Mouse (Mus musculus): ENCODE results near the gene Tnnt1.

The Tnnt1 gene

DNA sequence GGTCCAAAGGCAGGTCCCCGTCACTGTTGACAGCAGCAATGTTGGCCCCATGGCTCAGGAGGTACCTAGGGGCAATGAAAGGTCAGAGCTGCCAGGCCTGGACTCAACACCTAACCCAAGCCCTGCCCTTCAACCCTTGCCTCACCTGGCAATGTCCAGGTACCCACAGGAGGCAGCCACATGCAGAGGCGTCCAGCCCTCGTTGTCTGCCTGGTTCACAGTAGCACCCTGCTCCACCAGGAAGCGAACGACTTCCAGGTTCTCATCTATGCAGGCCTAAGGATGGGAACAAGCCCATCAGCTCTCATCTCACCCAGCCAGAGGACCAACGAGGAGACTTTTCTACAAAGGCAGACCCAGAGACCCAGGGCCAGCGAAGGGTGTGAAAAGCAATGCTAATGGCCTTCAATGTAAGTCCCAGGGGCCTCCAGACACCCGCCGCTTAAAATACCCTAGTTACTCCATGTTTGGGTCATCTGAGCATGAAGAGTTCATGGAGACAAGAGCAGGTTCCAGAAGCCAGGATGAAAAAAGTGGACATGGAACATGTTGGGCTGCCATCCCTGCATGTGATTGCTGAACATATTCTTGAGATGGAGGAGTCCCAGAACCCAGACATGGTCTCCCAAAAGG is 18.8 kb downstream of the Tnnt1 start:
- no peak for DNase-seq

DNA sequence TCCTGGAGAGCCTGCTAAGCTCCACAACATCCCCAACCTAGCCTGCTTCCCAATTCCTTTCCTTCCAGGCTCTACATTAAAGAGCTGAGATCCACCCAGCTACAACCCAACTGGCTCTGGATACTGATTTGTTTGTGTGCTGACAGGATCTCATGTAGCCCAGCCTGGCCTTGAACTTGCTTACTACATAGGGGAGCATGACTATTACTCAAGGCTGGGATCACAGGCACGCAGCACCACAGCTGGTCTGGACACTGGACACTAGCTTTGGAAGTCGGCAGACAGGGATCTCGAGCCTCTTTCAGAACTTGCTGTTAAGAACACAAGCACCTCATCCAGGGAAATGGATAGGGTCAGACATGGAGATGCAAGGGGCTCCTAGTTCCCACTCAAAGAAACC is 19.7 kb downstream of the Tnnt1 start:
- DNase-seq, result no peak

DNA sequence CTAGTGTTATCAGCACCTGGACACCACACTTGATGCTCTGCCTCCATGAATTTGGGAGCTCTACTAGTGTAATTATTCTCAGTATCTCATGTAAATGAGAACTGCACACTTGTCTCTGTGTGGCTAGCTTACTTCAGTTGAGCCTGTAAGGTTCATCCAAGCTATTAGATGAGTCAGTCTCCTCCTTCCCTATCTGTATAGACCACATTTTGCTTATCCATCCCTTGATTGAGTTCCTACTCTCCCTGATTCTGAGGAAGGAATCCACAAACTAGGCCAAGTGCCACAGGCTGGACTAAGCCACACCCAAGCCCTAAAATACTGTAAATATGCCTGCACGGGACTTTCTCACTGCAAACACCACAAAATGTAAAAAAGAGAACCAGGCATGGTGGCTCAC is 22.2 kb downstream of the Tnnt1 start:
- DNase-seq, result no peak

DNA sequence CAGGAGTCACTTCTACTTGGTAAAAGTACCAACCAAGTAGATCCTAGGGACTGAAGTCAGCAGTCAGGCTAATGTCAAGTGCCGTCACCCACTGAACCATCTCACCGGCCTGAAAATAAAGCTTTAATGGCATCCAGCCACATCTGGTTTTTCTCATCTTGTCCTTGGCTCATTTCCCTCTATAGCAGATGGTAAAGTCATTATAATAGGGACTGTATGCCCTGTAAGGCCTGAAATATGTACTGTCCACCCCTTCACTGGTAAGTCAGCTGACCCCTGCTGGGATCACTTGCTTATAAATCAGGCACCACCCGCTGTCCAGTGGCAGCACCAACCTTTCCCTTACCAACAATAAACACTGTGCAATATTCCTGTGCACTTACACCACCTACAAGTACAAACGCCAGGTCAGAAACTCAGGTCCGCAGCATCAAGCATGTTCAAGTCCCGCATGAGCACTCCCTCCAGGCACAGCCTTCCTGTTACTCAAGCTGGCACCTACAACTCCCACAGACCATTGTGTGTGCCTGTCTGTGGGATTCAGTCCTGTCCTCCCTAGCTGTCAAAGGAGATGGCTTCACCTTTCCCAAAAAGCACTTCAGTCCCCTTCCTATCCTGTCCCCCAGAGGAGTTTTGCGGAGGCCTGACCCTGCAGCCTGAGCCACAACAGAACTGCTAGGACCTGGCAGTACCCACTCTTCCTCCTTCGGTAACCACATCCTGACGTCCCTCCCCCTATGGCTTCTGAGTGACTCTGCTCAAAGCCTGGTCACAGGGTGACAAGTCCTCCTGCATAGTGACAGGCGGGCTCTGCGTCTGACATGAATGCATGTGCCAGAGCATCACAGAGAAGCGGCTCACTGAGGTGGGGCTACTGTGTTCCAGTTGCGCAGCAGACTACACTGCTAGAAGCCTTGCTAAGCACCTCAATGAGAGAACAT is 23.6 kb downstream of the Tnnt1 start:
- no peak for DNase-seq

DNA sequence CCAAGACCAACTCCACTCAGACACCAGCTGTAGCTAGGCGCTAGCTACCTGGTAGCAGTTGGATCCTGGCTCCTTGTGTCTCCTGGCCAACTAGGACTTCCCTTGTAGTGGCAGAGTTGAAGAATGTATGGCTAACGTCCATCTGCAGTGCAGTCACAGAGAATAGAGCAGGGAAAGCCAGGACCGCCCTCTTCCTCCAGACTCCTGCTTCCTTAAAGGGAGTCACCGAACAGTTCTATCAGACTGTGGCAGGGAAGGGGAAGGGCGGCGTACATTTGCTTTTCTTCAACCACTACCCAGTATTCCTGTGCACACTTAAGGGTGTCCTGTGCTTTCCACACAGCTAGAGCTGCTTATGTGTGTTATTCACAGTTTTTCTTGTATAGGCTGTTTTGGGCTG is 24.9 kb downstream of the Tnnt1 start:
- DNase-seq, result no peak

DNA sequence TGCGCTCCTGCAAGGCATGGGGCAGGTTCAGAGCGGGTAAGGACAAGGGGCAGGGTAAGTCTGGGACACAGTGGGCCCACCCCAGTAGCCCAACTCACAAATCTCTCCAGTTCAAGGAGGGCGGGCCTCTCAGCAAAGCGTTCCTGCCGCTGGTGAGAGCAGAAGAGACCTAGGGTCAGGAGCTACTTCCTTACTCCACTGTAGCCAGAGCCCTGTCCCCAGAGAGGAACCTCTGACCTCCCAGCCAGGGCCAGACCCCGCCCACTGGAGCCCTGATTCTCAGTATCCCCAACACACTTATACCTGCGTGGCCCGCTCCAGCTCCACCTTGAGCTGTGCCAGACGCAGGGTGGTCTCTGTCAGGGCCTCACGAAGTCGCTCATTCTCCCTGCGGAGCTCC is 33.9 kb downstream of the Tnnt1 start:
- DNase-seq, result no peak

DNA sequence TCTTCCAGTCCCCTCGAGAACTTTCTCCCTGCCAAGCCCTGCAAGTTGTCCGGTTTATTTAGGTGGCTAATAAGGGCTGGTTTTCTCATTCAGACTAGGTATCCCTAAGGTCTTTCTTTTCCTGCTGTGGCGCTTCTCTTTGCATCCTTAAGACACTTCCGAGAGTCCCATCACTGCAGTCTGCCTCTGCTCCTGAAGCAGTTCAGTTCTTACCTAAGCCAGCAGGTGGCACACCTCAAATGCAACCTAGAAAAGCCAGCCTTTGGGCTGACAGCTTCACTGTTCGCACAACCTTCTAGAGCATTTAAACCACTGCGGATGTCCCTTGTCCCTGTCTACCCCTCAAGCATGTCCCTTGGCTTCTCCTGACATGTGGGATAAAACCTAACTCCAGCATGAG is 36.5 kb downstream of the Tnnt1 start:
- peak; percentile 66 to 75 for DNase-seq

DNA sequence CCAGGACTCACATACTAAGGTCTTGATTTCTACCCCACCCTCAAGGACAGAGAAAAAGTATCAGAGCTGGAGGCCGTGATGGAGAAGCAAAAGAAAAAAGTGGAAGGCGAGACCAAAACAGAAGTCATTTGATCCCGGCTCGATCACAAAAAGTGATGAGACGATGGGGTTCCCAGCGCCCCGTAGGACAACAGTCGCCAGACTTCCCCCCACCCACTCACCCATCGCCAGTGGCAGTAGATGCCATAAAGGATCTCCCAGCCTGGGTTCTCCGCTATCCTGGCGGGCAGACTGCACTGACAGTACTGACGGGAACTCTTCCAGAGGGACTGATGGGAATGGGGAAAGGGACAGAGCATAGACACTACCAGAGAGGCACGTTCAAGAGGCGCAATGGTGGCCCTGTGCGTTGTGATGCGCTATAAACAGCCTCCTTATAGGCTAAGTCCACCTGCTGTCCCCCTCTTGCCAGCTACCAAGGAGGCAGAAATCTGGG is 37.3 kb downstream of the Tnnt1 start:
- DNase-seq, result no peak

DNA sequence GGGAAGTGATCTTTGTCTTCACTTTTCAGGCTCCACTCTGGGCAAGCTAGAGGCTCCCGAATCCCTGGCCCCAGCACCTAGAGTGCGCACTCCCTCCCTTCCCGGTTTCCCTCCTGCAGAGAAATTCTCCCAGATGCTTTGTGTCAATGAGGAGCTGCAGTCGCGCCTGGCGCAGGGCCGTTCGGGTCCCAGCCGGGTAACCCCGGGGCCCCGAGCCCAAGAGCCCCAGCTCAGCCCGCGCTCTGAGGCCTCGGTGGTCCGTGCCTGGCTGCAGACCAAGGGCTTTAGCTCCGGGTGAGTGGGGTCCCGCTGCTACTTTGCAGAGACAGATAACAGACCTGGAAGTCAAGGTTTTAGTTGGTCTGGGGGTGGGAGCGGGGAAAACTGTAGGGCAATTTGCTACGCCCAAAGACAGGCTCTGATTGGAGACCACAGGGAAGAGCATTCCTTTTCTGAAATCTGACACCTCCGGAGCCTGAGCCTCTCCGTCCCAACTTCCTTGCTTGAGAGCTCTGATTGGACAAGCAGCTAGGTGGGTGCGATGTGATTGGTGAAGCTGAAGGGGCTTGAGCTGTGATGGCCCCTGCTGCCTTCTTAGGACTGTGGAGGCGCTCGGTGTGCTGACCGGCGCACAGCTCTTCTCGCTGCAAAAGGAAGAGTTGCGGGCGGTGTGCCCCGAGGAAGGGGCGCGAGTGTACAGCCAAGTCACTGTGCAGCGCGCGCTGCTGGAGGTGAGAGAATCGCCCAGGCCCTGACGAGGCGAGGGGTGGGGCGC is 38.0 kb downstream of the Tnnt1 start:
- DNase-seq, result peak; percentile 76 to 80

DNA sequence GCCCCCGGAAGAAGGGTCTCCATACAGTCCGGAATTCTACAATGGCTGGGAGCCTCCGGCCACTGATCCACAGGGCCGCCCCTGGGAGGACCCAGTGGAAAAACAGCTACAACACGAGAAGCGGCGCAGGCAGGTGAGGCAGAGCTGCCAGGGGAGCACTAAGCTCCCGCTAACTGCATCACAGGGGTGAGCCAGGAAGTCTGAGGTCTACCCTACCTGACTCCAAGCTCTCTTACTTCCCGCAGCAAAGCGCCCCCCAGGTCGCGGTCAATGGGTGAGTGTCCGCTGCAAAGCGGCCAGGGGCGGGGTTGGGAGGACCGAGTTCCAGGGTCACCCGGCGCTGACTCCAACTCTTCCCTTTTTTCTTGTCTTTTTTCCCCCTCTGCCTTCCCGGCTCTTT is 42.2 kb downstream of the Tnnt1 start:
- no peak for DNase-seq

DNA sequence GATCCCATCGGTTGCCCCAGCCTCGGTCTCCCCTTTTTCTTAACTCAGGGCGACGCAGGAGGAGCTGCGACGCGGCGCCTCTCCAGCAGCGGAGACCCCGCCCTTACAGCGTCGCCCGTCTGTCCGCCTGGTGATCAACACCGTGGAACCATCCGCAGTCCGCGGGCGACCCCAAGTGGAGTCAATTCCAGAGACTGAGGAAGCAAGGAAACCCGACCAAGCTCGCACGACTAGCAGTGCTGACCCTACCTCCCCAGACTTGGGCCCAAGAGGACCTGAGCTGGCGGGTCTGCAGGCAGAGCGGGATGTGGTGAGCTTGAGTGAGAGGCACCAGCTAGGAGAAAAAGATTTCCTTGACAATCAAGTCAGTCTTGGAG is 45.0 kb downstream of the Tnnt1 start:
- DNase-seq, result peak; percentile 94

DNA sequence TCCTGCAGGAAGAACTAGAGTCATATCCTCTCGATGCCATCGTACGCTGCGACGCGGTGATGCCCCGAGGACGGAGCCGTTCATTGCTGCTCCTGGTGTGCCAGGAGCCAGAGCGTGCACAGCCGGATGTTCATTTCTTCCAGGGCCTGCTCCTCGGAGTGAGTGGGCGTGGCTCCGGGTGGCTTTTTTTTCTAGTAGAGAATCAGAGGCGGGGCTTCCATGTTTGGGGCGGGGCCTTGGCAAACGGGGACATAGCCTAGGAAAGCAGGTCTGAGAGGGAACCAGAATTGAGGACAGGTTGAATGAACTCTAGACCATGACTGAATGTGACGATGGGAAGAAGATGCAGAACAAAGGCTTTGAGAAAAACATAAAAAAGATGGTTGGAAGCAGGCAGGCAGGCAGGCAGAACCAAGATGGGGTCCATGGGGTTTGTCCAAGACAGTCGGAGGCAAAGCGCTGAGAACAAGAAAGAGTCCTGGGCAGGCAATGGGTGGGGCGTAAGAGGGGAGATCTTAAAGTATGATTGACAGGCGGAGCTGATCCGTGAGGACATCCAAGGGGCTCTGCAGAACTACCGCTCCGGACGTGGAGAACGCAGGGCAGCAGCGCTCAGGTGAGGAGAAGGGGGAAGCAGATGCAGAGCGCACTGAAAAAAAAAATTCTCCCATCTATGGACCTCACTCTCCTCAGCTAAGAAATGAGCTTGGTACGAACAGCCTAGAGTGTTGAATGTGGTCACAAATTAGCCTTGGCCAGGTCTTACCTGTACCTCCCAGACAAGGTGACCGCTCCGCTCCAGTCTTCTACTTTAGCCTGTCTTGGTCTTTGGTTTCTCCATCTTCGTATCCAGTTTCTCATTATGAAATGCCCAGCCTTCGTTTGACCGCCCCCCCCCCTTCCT is 45.7 kb downstream of the Tnnt1 start:
- DNase-seq, result peak; percentile 75 to 82

DNA sequence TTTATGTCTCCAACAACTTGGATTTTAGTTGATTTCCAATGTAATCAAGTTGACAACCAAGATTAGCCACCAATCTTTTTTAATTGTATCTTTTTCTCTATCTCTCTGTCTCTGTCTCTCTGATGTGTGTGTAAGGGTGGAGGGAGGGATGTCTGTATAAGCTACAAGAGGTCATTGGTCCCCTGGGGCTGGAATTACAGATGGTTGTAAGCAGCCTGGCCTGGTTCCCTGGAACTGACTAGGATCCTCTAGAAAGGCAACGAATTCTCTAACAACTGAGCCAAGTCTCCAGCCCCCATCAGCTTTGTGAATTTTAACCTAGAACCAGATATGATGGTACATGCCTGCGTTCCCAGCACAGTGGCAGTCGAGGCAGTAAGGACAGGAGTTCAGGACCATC is 48.4 kb downstream of the Tnnt1 start:
- peak; percentile 32 to 41 for DNase-seq

DNA sequence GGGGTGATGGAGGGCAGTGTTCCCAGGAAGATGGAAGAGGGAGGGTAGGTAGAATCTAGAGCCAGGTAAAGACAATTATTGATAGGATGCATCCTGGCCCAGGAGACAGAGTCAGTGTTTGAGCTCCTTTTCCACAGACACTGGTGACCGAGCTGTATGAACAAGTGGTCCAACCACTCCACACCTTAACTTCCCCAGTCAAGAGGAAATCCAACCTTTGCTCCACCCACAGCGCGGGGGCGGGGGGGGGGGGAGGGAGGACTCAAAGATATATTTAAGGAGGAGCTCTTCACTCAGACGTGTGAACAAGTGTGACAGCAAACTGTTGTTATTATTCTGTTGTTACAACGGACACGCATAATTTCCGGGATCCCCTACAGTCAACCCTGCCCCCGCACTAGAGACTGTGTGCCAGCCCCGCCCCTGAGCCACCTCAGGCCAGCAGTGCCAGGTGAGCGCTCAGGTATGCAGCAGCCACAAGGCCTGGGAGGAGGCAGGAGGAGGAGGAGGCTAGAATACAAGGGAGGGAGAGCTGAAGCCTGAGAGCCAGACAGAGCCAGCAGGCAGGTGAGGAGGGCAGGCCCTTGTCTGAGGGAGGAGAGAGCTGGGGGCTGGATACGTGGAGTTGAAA is 51.9 kb downstream of the Tnnt1 start:
- DNase-seq, result no peak

DNA sequence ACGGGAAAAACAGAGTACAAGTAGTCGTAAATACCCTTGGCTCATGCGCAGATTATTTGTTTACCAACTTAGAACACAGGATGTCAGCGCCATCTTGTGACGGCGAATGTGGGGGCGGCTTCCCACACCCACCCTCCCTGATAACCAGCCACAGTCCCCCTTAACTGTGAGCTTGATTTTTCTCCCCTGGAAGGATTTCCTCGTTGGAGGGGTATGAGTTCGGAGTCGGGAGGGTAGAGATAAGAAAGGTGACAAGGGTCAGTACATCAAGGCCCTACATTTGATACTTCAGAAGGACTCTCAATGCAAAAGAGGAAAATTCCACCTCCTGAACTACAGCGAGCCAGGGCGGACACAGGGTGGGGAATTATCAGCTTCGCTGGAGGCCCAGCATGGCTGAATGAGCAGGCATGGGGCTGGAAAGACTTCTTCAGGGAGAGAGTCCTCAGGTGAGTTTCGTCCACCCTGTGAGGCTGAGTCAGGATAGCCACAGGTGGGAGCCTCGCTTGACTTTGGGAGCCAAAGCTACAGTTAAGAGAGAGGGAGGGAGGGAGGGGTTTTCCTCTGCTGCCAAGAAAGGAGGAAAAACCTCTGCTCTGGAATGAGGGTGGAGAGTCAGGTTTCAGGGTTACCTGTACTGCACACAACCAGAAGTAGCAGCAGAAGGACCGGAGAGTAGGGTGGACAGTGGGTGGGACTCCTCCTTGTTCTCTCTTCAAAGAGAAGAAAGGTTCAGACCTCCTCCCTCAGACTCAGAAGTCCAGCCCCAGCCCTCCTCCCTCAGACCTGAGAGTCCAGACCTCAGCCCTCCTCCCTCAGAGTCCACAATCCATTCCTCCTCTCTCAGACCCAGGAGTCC is 55.4 kb downstream of the Tnnt1 start, which contains the start of gene Eps8l1:
Eps8l1 (plus strand) TSS at position 99 of the 859 bp plus-strand sequence.
- DNase-seq, result no peak
